Mouse (Mus musculus) heart, postnatal 25 days (tissue): Measurements from ENCODE around the gene Gm2030. TPM values are rescaled to one million over a fixed set of nuclear protein-coding genes. Genes with fewer than 3 reads are reported as not detected.
"Not testable (repeated sequence)": the region's sequence is repeated elsewhere in the genome, so short reads cannot be mapped to it uniquely, and the experiment has no call there.

Source experiments
- DNase-seq: peaks from one replicate; pipeline ENCODE4 v3.0.0; 2022; ENCODE audit warnings: low spot score
- intact Hi-C: fragments of 180-260 bp; cut with DNase I; formaldehyde crosslinking; loops from one replicate; pipeline ENCODE4 v1.15.1; 2025
- total RNA-seq, 2 experiments: library from RNA; stranded (reverse); gene quantifications; 2 replicates each; pipeline ENCODE4 v1.2.3; 2021

Gm2030 gene
- not detected for total RNA-seq

- DNase-seq, intact Hi-C loops: not testable (repeated sequence)
Measured at GRCm38 (mm10) chrX:26309944-26310343, at the start of gene Gm2030. Gene Gm2030, minus strand, starts transcription at chrX:26310044.

Other genes with a start within 250 kb of the Gm2030 start
- not detected for gene Gm2012, start 78.7 kb downstream of the Gm2030 start, total RNA-seq
- not detected for gene Slx, start 235.5 kb upstream of the Gm2030 start, total RNA-seq